Mouse (Mus musculus): ENCODE results near the gene Qrfp. TPM values are rescaled to one million over a fixed set of nuclear protein-coding genes. Genes with fewer than 3 reads are reported as not detected.

The Qrfp gene
- polyA plus RNA-seq, 1 experiment from 2014 or later: 0.22 TPM

DNA sequence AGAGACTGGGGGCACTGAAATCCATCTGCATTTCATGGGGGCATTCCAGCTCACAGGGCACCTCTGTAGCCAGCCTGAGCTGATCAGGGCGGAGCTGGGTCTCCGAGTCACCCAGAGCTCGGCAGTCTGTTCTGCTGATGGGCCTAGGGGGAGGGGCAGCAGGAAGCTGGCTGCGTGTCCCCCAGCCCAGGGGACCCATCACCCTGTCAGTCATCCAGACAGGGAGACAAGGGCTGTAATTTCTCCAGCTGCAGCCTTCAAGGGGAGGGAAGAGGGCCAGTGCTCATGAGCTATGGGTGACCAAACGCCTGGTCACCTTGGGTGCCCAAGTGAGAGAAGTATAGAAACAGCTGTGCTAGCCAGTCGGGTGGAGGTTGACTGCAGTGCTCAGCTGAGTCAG is 26.6 kb upstream of the Qrfp start:
- Histone ChIP-seq H3K9me3 (no peaks in the 10 kb centered on the region), H3K4me2 (no peak overlapping the region), H3K9ac (no peak overlapping the region), H3K4me1 (peaks cover 12% of the 10 kb centered on the region; the same call in 1 of the 2 replicates), H3K36me3 (no peaks in the 10 kb centered on the region), H3K27ac (no peak overlapping the region), H3K4me3 (no peak overlapping the region), H3K27me3 (peaks cover 33% of the 10 kb centered on the region)
- 23% methylated on average over 6 of the region's 6 CpGs for WGBS
- ATAC-seq (ENCODE audit: insufficient number of reproducible peaks, insufficient read depth, low FRiP score, low TSS enrichment, low read depth): no peak

DNA sequence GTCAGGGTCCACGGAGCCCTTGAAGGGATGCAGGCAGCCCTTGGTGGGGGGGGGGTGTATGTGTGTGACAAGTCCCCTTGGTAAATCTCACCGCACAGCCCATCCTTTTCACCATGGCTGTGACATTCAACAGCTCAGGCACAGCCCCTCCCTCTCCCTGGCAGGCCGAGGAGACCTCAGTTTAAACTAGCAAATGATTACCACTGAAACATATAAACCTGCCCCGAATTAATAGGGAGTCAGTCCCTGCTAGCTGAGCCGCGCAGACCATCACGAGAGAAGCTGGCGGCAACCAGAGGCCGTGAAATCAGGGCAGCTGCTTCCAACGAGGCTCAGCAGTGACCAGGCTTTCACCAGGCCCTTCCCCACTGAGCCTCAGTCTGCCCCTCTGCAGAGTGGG is 25.7 kb upstream of the Qrfp start:
- no peak overlapping the region for H3K27ac ChIP-seq
- H3K9me3 ChIP-seq: no peaks in the 10 kb centered on the region
- WGBS: 52% methylated on average over 10 of the region's 10 CpGs
- H3K4me2 ChIP-seq: no peak overlapping the region
- no peak overlapping the region for H3K9ac ChIP-seq
- H3K4me3 ChIP-seq: no peak overlapping the region
- no peak for ATAC-seq (ENCODE audit: insufficient number of reproducible peaks, insufficient read depth, low FRiP score, low TSS enrichment, low read depth)
- H3K36me3 ChIP-seq: no peaks in the 10 kb centered on the region
- peaks cover 12% of the 10 kb centered on the region; the same call in 1 of the 2 replicates for H3K4me1 ChIP-seq
- peaks cover 27% of the 10 kb centered on the region for H3K27me3 ChIP-seq

DNA sequence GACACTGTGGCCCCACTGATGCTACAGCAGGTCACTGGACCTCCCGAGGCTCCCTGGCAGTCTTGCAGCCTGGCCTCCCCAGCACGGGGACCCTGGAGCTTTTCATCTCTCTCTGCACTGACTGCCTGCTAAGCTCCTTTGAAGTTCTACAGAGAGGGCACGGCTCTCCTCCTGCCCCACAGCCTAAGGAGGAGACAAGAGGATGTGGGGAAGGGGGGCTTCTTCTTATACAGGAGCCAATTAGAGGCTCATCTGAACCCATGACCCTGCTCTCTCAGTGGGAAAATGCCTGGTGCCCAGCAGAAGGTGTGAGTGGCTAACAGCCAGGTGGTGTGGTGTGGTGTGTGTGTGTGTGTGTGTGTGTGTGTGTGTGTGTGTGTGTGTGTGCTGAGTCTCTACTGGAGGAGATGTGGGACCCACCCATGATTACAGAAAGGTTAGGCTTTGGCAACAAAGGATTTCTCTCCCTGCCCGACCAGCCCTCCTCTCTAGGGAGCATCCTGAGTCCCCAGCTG is 18.0 kb upstream of the Qrfp start:
- H3K36me3 ChIP-seq: no peaks in the 10 kb centered on the region
- WGBS: 8% methylated on average over 4 of the region's 4 CpGs
- no peaks in the 10 kb centered on the region for H3K9me3 ChIP-seq
- H3K4me2 ChIP-seq: peak overlapping the region; percentile 35; the same call in 1 of the 2 replicates
- H3K27ac ChIP-seq: no peak overlapping the region; the same call in 1 of the 2 replicates
- no peak for ATAC-seq (ENCODE audit: insufficient number of reproducible peaks, insufficient read depth, low FRiP score, low TSS enrichment, low read depth)
- peaks cover 26% of the 10 kb centered on the region for H3K4me1 ChIP-seq
- H3K4me3 ChIP-seq: no peak overlapping the region
- H3K27me3 ChIP-seq: peaks cover 11% of the 10 kb centered on the region
- no peak overlapping the region for H3K9ac ChIP-seq

DNA sequence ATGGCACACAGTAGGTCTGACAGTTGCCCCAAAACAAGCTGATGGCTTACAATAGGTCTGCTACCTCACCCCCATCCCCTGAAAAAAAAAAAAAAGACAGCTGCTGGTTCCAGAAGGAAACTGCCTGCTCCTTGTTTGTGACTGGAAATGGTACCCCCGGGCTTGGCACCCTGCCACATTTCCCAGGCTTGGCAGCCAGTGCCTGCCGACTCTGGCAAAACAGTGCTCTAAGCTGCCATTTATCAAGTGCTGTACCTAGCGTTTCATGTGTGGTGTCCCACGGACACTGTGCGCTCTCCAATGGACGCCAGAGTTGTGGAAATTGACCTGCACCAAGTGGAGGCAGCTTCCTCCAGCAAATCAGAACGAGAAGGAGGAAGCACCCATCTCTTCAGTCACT is 17.5 kb upstream of the Qrfp start:
- Histone ChIP-seq H3K27me3 (peaks cover 16% of the 10 kb centered on the region), H3K4me2 (peak overlapping the region; percentile 35; the same call in 1 of the 2 replicates), H3K4me1 (peaks cover 27% of the 10 kb centered on the region), H3K36me3 (no peaks in the 10 kb centered on the region), H3K4me3 (no peak overlapping the region), H3K9me3 (no peaks in the 10 kb centered on the region), H3K9ac (no peak overlapping the region), H3K27ac (no peak overlapping the region; the same call in 1 of the 2 replicates)
- ATAC-seq (ENCODE audit: insufficient number of reproducible peaks, insufficient read depth, low FRiP score, low TSS enrichment, low read depth): no peak
- WGBS: 45% methylated on average over 7 of the region's 7 CpGs

DNA sequence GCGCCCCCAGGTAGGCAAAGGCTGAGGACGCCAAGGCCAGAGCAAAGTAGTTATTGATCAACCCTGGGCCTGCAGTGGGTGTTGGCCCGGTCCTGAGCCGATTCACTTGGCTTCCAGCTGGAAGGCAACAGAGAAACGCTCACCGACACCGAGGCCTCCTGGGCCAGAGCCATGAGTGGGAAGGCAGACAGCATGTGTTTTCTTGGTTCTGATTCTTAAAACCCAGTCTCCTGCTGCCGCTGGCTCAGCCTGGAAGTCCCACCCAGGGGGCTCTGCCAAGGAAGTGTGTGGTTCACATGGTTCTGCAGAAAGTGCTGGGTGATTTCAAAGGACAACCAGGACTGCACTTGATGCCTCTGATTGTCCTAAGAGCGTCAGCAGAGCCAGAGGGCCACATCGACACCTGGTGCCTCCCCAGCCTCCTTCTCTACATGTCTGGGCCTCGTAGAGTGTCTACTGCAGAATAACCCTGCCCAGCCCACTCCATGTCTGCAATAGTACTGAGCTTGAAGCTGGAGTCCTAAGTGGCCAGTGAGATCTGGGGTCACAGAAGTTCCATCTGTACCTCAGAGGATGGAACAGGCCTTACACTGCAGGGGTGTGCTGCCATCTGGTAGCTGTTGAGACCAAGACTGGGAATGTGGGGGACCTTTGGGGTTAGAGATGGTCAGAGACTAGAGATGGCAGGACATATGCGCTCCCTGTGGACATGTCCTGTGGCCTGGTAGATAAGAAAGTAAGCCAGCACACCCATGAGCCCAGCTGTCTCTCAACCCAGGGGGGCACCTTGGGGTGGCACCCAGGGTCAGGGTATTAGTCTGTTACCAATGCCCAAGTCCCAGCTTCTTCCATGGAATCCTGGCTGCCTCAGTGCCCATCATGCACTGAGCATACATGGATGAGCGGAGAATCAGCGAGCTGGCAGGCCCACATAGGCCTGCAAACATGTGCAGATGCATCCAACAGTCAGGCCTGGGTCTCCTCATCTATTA is 16.0 kb upstream of the Qrfp start:
- peak overlapping the region; percentile 32; the same call in 1 of the 2 replicates for H3K9ac ChIP-seq
- no peak for ATAC-seq (ENCODE audit: insufficient number of reproducible peaks, insufficient read depth, low FRiP score, low TSS enrichment, low read depth)
- peaks cover 35% of the 10 kb centered on the region for H3K4me1 ChIP-seq
- peaks cover 30% of the 10 kb centered on the region for H3K27me3 ChIP-seq
- H3K27ac ChIP-seq: no peak overlapping the region
- H3K36me3 ChIP-seq: no peaks in the 10 kb centered on the region
- no peak overlapping the region for H3K4me2 ChIP-seq
- no peak overlapping the region for H3K4me3 ChIP-seq
- 84% methylated on average over 14 of the region's 14 CpGs for whole genome bisulfite sequencing
- H3K9me3 ChIP-seq: no peaks in the 10 kb centered on the region

DNA sequence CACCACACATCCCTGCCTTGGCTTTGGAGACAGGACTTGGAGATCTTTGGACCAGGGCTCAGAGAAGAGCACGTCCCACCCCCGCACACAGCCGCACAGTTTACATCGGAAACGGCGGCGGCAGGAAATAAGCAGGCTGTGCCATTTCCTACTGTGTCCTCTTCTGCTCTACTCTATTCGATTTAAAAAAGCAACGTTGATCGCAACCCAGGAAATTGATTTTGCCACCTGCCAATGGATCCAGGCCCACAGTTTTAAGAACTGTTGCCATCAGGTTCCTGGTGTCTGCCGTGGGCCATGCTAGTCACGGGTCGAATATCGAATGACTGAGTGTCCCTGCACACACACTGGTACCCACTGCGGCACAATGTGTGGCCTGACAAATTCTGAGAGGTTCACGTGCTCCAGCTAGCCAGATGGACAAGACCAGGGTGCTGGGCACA is 15.1 kb upstream of the Qrfp start:
- Histone ChIP-seq H3K27me3 (peaks cover 33% of the 10 kb centered on the region), H3K4me3 (no peak overlapping the region), H3K36me3 (no peaks in the 10 kb centered on the region), H3K27ac (no peak overlapping the region), H3K9ac (peak overlapping the region; percentile 32; the same call in 1 of the 2 replicates), H3K4me1 (peaks cover 35% of the 10 kb centered on the region), H3K9me3 (no peaks in the 10 kb centered on the region), H3K4me2 (no peak overlapping the region)
- WGBS: 79% methylated on average over 16 of the region's 16 CpGs
- ATAC-seq (ENCODE audit: insufficient number of reproducible peaks, insufficient read depth, low FRiP score, low TSS enrichment, low read depth): no peak

DNA sequence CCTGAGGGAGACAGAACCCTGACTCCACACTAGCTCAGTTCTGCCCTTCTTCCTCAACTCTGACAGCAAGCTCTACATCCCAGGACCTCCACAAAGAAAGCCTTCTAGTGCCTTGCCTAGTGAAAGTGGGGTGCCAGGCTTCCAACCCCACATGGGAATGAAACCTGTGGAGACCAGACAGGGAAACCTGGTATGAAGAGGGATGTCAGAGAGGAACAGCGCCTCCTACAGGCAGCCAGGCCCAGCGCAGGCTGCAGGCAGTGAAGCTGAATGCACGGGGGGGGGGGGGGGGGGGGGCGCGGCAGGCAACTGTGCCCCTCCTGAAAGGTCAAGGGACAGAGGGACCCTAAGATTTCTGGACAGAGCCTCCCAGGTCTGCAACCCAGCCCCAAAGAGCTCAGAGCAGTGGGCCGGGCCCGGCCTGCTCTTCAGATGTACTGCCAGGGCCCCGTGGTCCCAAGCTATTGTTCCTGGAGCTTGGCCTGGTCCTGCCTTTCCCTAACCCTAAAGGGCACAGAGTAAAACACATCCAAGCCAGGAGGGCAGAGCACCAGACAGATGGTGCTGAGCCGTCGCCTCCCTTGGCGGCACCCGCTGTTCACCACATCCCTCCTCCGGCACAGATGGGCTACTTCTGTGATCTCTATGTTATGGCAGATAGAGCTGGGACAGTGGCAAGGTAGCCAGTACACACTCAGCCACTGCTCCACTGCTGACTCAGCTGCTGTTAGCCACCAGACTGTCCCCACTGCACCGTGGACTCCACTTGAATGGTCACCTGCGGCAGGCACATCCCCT is 13.8 kb upstream of the Qrfp start:
- Histone ChIP-seq H3K4me3 (no peak overlapping the region), H3K36me3 (no peaks in the 10 kb centered on the region), H3K9me3 (no peaks in the 10 kb centered on the region), H3K4me2 (no peak overlapping the region), H3K4me1 (peaks cover 35% of the 10 kb centered on the region), H3K9ac (no peak overlapping the region), H3K27ac (no peak overlapping the region), H3K27me3 (peaks cover 33% of the 10 kb centered on the region)
- 73% methylated on average over 12 of the region's 15 CpGs for WGBS
- no peak for ATAC-seq (ENCODE audit: insufficient number of reproducible peaks, insufficient read depth, low FRiP score, low TSS enrichment, low read depth)

DNA sequence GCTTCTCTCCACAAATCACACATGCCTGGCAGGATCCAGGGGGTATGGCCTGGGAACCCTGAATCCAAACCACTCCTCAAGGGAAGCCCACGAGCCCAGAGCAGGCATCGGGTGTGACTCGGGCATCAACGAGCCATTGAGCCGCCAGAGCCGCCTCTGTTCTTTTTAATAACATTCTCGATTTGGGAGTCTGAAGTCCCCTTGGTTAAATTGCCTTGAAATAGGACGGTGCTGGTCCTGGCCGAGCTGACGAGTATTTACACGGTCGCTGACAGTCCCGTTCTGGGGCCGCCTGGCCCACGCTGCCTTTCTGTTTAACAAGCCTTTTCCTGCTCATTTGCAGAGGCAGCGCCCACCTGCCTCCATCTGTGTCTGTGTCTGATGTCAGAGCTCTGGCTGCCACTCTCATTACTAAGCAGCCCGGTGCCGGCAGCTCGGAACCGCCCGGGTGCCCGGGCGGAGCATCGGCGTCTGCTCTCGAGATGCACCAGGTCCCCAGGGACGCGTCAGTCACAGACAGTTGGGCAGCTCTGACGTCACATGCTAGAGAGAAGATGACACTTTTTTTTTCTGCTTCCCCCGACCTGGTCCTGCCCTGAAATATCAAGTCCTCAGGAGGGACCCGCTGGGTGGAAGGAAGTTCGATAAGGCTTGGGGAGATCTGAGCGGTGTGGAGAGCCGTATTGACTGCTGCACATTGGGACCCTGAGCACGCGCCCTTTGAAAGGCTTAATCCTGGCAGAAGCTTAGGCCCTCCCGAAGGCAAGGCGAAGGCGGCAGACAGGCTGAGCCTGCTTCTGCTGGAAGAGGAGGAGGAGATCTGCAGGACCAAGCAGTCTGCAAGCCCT is 12.4 kb upstream of the Qrfp start:
- H3K27me3 ChIP-seq: peaks cover 33% of the 10 kb centered on the region
- H3K9ac ChIP-seq: 0 out of 2 replicates have a peak overlapping the region, but pooled peaks have one; percentile 49
- peak overlapping the region; percentile 22 for H3K4me3 ChIP-seq
- no peak for ATAC-seq (ENCODE audit: insufficient number of reproducible peaks, insufficient read depth, low FRiP score, low TSS enrichment, low read depth)
- H3K36me3 ChIP-seq: no peaks in the 10 kb centered on the region
- H3K9me3 ChIP-seq: no peaks in the 10 kb centered on the region
- 19% methylated on average over 39 of the region's 39 CpGs for WGBS
- no peak overlapping the region for H3K27ac ChIP-seq
- H3K4me1 ChIP-seq: peaks cover 28% of the 10 kb centered on the region
- H3K4me2 ChIP-seq: peak overlapping the region; percentile 54

DNA sequence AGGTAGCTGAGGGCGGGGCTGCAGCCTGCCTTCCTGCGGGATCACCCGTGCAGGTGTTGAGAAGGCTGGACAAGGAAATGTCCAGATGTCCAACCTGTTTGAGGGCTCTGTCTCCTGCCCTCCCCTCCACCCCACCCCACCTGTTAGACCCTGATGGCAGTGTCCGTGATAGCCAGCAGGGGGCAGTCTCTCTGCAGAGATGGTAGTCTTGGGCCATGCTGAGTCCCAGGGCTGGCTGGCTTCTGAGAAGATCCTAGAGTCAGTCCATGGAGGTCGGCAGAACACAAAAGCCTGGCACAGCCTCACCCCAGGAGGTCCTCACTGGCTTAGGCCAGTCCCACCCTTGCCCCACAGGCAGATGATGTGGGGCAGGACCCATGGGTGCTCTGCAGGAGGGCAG is 5.0 kb upstream of the Qrfp start:
- Histone ChIP-seq H3K27ac (no peak overlapping the region), H3K27me3 (no peaks in the 10 kb centered on the region), H3K4me3 (no peak overlapping the region), H3K4me1 (peaks cover 5% of the 10 kb centered on the region), H3K4me2 (no peak overlapping the region), H3K9ac (no peak overlapping the region), H3K36me3 (no peaks in the 10 kb centered on the region), H3K9me3 (no peaks in the 10 kb centered on the region)
- WGBS: 17% methylated on average over 5 of the region's 5 CpGs
- no peak for ATAC-seq (ENCODE audit: insufficient number of reproducible peaks, insufficient read depth, low FRiP score, low TSS enrichment, low read depth)

DNA sequence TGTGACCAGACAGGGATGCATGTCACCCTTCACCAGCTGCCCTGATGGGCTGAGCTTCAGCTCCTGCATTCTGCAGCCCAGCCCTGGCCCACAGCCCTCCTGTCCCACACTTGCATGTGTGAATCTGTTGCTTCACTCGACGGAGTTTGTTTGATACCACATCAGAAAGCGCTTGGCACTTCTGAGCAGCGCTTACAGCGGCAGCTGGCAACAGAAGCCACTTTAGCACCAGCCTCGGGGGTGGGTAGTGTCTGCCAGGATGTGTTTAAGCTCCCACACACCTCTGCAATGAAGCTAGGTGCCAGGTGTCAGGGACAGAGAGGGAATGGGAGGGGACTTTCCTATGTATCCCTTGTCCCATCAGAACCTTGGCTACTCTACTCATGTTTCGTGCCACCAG is 4.3 kb upstream of the Qrfp start:
- Histone ChIP-seq H3K36me3 (no peaks in the 10 kb centered on the region), H3K27ac (no peak overlapping the region), H3K9me3 (no peaks in the 10 kb centered on the region), H3K9ac (no peak overlapping the region), H3K4me3 (no peak overlapping the region), H3K27me3 (no peaks in the 10 kb centered on the region), H3K4me1 (peaks cover 12% of the 10 kb centered on the region), H3K4me2 (no peak overlapping the region)
- WGBS: 77% methylated on average over 7 of the region's 7 CpGs
- no peak for ATAC-seq (ENCODE audit: insufficient number of reproducible peaks, insufficient read depth, low FRiP score, low TSS enrichment, low read depth)

DNA sequence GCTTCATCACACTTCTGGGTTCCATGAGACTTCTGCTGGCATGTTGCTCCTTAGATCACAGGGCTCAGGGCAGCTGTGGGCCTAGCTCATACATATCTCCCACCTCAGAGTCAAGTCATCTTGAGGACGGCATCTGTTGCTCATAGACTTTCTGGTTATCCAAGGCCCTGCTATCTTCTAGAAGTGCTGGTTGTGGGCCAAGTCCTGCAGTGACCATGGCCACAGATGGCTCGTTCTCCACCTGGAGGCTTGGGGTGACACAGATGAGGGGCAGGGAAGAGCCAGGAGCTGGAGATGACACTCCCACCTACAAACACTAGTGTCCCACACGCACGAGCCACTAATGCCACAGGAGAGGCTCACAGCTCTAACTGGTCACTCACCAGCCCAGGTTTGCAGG is 3.3 kb upstream of the Qrfp start:
- ATAC-seq (ENCODE audit: insufficient number of reproducible peaks, insufficient read depth, low FRiP score, low TSS enrichment, low read depth): no peak
- peaks cover 23% of the 10 kb centered on the region for H3K4me1 ChIP-seq
- no peaks in the 10 kb centered on the region for H3K27me3 ChIP-seq
- no peak overlapping the region for H3K4me2 ChIP-seq
- H3K9me3 ChIP-seq: no peaks in the 10 kb centered on the region
- H3K4me3 ChIP-seq: no peak overlapping the region
- no peak overlapping the region for H3K9ac ChIP-seq
- no peak overlapping the region for H3K27ac ChIP-seq
- 83% methylated on average over 4 of the region's 4 CpGs for WGBS
- H3K36me3 ChIP-seq: no peaks in the 10 kb centered on the region
